Mouse (Mus musculus): ENCODE measurements around the gene Huwe1. TPM values are rescaled to one million over a fixed set of nuclear protein-coding genes. Genes with fewer than 3 reads are reported as not detected.

The Huwe1 gene
- 297 TPM for total RNA-seq (2023)

DNA sequence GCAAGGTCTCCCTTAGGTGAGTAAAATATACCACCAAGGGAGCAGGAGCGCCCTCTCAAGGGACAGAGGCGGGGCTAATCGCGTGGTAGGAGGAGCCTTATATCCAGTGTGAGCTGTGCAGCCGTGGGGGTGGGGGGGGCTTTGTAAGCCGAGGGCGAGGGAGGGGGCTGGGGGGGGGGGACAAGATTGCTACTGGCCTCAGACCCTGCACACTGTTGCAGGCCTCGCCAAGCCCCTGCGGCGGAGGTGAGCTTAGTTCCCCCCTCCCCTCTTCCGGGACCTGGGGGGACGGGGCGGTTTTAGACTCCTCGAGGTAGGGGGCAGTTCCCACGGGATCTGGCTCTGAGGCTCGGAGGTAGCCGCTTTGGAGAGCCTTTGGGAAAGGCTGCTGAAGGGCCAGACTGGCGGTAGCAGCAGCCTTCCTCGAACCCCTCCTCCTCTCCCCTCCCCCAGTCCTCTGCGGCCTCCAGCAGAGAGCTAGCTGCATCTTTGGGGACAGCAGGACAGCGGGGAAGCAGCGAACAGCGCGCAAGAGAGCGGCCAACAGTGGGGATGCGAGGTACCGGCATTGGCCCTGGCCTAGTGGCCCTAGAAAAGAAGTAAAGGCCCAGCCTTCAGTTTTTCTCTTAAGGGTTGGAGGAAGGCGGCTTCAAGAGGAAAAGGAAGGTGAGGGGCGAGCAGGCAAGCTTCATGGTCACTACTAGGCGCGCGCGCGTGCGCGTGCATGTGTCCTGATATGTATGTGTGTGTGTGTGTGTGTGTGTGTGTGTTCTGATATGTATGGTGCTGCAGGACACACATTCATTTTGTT is at the start of gene Huwe1:
Huwe1 (plus strand) TSS at position 107 of the 811 bp plus-strand sequence.

Other genes starting within 250 kb of the Huwe1 start
- 51.8 TPM for gene Hsd17b10, start 201.0 kb downstream of the Huwe1 start, total RNA-seq (2023)
- 1.0 TPM for gene Ribc1, start 215.5 kb downstream of the Huwe1 start, total RNA-seq (2023)
- 117 TPM for gene Smc1a, start 215.6 kb downstream of the Huwe1 start, total RNA-seq (2023)